Mouse (Mus musculus) C2C12 (cell line): ENCODE measurements around the gene Ddx20. TPM values are rescaled to one million over a fixed set of nuclear protein-coding genes. Genes with fewer than 3 reads are reported as not detected.

Experiments
- H3K27me3 ChIP-seq: one replicate; pipeline ENCODE4 v1.6.1; 2011; ENCODE audit not compliant: control insufficient read depth, insufficient read depth, insufficient read length
- H3K36me3 ChIP-seq: one replicate; pipeline ENCODE4 v1.6.1; 2011; ENCODE audit not compliant: control insufficient read depth, insufficient read depth
- H3K4me3 ChIP-seq: one replicate; pipeline ENCODE4 v1.5.1; 2011; ENCODE audit warnings: mild to moderate bottlenecking, control low read depth; ENCODE audit not compliant: poor library complexity, insufficient read depth, severe bottlenecking
- H3K79me2 ChIP-seq: one replicate; pipeline ENCODE4 v1.6.1; 2011; ENCODE audit not compliant: control insufficient read depth, insufficient read depth
- H3K79me3 ChIP-seq: one replicate; pipeline ENCODE4 v1.6.1; 2011; ENCODE audit warnings: low read depth, control low read depth
- H3ac ChIP-seq: one replicate; pipeline ENCODE3; 2011; ENCODE audit warnings: low read depth; ENCODE audit not compliant: control insufficient read depth, insufficient read length
- CEBPB ChIP-seq: IDR thresholded peaks from one replicate; pipeline ENCODE4 v1.6.1; 2011; ENCODE audit warnings: low read depth, mild to moderate bottlenecking, control low read depth, moderate library complexity
- CTCF ChIP-seq: IDR thresholded peaks from one replicate; pipeline ENCODE4 v1.5.1; 2011; ENCODE audit not compliant: control insufficient read depth, insufficient read depth, insufficient read length
- FOSL1 ChIP-seq: IDR thresholded peaks from one replicate; pipeline ENCODE4 v1.8.0; 2011; ENCODE audit warnings: mild to moderate bottlenecking, low read length; ENCODE audit not compliant: poor library complexity, insufficient read depth, severe bottlenecking
- MAX ChIP-seq: IDR thresholded peaks from one replicate; pipeline ENCODE4 v1.6.1; 2011; ENCODE audit warnings: mild to moderate bottlenecking, control low read depth
- MYOD1 ChIP-seq: IDR thresholded peaks from one replicate; pipeline ENCODE4 v1.6.1; 2011; ENCODE audit warnings: low read depth; ENCODE audit not compliant: control insufficient read depth, insufficient read length
- MYOG ChIP-seq: IDR thresholded peaks from one replicate; pipeline ENCODE4 v1.6.1; 2011; ENCODE audit not compliant: control insufficient read depth, insufficient read length; ENCODE audit errors: extremely low read depth
- USF1 ChIP-seq: IDR thresholded peaks from one replicate; pipeline ENCODE4 v1.6.1; 2011; ENCODE audit warnings: low read depth, mild to moderate bottlenecking, control low read depth, moderate library complexity
- polyA plus RNA-seq: library from polyadenylated mRNA; unstranded; fragments of >200 nt; fragmentation: generic; extraction: Trizol; gene quantifications from one replicate; pipeline ENCODE4 v1.2.1, GENCODE M21; 2012; ENCODE audit warnings: missing spikeins

Gene Ddx20
- polyA plus RNA-seq, 1 experiment: 15.7 TPM

DNA sequence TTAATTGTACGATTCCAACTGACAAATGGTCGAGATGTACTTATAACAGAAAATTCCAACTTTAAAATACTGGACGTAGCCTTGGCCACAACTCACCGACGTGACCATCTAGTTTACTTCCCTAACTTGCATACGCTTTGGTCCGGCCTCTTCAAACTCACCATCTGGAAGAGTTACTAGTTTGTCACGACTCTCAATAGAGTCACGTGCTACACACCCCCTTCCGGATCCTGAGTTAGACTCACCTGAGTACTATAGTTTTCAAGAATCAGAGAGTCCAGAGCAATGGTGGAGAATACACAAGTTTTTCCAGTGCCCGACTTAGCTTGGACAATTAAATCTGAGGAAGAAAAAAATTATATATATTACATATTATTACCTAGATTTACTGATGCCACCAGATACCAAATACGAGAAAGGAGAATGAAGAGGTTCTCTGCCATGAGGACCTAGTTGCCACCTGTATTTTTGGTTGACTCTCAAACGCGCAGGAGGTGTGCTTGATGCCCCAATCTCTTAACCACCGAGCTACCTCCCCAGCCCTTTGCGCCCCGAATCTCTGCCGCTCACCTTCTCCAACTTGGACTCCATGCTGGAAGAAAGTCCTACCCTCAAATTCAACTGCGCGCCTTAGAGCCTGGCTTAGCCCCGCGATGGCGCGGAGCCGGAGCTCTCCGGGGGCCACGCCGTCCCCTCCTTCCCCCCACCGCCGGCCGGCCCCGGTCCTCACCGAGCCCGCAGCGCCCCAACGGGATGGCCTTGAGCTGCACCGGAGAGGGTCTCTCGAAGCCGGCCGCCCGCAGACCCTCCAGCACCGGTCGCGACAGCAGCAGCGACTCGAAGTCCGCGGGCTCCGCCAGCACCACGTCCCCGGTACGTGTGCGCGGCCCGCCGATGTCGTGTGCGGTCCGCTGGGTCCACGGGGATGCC is 715 bp downstream of the Ddx20 start:
- TF ChIP-seq MYOD1 (no peak), CTCF (no peak), USF1 (peak; percentile 46)
- H3K79me2 ChIP-seq: peaks cover 24% of the 10 kb centered on the region
- H3ac ChIP-seq: peak overlapping the region; percentile 98
- peak overlapping the region; percentile 83 for H3K4me3 ChIP-seq
- H3K79me3 ChIP-seq: peaks cover 20% of the 10 kb centered on the region
- H3K27me3 ChIP-seq: no peaks in the 10 kb centered on the region
- peaks cover 32% of the 10 kb centered on the region for H3K36me3 ChIP-seq

DNA sequence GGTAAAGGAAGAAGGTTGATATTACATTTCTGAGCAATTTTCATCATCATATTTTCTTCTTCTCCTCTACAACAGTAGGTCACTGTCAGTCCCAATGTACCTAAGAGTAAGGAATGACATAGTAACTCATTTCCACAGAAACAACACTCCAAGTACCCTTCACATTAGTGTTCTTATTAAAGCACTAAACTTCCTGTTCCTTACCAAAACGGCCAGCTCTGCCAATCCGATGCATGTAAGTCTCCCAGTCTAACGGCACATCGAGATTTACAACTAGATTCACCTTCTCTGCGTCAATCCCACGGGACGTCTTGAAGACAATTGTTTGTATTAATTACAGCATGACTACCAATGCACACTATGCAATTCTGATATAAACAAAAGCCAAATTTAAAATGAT is 7.0 kb downstream of the Ddx20 start:
- H3K4me3 ChIP-seq: no peak overlapping the region
- H3K79me3 ChIP-seq: peaks cover 6% of the 10 kb centered on the region
- H3ac ChIP-seq: no peak overlapping the region
- H3K36me3 ChIP-seq: peaks cover 80% of the 10 kb centered on the region
- peaks cover 5% of the 10 kb centered on the region for H3K79me2 ChIP-seq
- TF ChIP-seq CEBPB (no peak), USF1 (no peak), CTCF (no peak), MYOG (no peak), MAX (no peak), MYOD1 (no peak)
- H3K27me3 ChIP-seq: no peaks in the 10 kb centered on the region

- no peak for TF ChIP-seq CEBPB
- TF ChIP-seq CTCF: no peak
- no peak for TF ChIP-seq FOSL1
- Histone ChIP-seq H3K4me3 (no peak overlapping the region), H3K79me3 (no peaks in the 10 kb centered on the region), H3ac (no peak overlapping the region), H3K27me3 (no peaks in the 10 kb centered on the region), H3K79me2 (no peaks in the 10 kb centered on the region), H3K36me3 (peaks cover 42% of the 10 kb centered on the region)
Observed at GRCm38 (mm10) chr3:105675932-105676331, 11.4 kb downstream of the Ddx20 start.

DNA sequence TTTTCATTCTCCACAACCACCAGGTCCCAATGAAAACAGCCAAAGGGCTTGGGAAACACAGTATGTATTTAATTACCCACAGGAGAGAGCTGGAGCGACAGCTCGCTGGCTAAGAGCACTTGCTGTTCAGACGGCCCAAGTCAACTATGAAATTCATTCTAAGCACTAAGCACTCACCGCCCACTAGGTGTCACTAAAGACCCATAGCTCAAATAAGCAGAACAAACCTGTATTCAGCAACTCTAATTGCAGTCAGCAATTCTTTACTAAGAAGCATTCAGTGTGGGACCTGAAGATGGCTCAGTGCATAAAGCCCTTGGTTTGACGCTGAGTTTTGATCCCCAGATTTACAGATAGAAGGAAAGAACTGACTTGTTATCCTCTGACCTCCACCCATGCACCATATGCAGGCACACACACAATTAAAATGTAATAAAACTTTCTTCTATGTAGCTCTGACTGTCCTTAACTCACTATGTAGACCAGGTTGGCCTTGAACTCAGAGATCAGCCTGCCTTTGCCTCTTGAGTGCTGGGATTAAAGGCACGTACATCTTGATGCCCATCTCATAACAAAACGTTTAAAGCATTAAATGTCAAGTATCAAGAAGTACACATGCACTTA is 12.7 kb downstream of the Ddx20 start:
- no peak overlapping the region for H3K4me3 ChIP-seq
- TF ChIP-seq CTCF: peak; percentile 45
- no peak for TF ChIP-seq MYOG
- H3K79me3 ChIP-seq: no peaks in the 10 kb centered on the region
- H3K79me2 ChIP-seq: no peaks in the 10 kb centered on the region
- no peaks in the 10 kb centered on the region for H3K27me3 ChIP-seq
- H3K36me3 ChIP-seq: peaks cover 30% of the 10 kb centered on the region
- no peak overlapping the region for H3ac ChIP-seq

DNA sequence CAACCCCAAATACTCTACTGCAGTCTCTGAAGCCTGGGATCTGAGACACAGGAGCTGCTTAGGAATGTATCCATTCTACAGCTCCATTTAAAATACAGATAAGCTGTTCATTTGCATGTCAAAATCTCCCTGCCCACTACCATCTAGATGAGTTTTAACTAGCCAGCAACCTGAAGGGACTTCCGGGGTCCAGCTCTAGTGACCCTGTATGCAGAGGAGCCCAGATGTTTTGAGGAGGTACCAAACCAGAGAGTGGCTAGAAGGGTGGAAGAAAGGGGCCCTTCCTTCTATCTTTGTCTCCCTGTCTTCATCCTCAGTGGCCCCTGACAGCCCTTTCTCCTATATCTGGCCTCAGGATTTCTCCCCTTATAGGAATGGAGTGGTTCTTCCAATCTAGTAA is 16.6 kb downstream of the Ddx20 start:
- no peaks in the 10 kb centered on the region for H3K79me2 ChIP-seq
- no peak for TF ChIP-seq MAX
- no peak for TF ChIP-seq FOSL1
- TF ChIP-seq CEBPB: no peak
- TF ChIP-seq MYOG: no peak
- TF ChIP-seq CTCF: no peak
- no peak overlapping the region for H3K4me3 ChIP-seq
- no peaks in the 10 kb centered on the region for H3K79me3 ChIP-seq
- H3K27me3 ChIP-seq: peaks cover 12% of the 10 kb centered on the region
- peaks cover 2% of the 10 kb centered on the region for H3K36me3 ChIP-seq
- H3ac ChIP-seq: no peak overlapping the region

DNA sequence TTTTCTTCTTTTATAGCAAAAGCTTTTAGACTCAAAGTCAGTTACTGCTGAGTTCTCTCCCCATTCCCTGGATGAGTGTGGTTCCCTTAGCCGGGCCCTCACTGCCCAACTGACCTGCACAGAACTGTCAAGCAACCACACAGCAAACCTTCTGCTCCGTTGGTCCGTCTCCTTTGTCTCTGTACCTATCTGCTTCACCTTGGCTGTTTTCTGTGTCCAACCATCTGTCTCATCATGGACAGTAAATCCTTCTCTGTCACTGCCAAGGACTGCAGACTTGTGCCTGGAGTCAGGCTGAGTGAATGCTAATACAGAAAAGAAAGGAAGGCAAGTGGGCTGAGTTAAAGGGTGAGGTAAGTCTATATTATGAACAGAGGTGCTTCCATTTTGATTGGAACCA is 17.6 kb downstream of the Ddx20 start:
- H3K79me2 ChIP-seq: no peaks in the 10 kb centered on the region
- no peak overlapping the region for H3K4me3 ChIP-seq
- no peaks in the 10 kb centered on the region for H3K79me3 ChIP-seq
- H3ac ChIP-seq: no peak overlapping the region
- TF ChIP-seq CTCF (no peak), MYOG (no peak), MAX (no peak), CEBPB (no peak), FOSL1 (no peak), MYOD1 (no peak), USF1 (no peak)
- no peaks in the 10 kb centered on the region for H3K36me3 ChIP-seq
- peaks cover 15% of the 10 kb centered on the region for H3K27me3 ChIP-seq
